Mouse (Mus musculus) skeletal muscle tissue, adult 2 months (tissue): Measurements from ENCODE around the gene Oxnad1.
"Not testable (repeated sequence)": the region's sequence is repeated elsewhere in the genome, so short reads cannot be mapped to it uniquely, and the experiment has no call there.

ENCODE experiments used
- DNase-seq: peaks from one replicate; pipeline ENCODE4 v3.0.0-alpha.2; 2012; ENCODE audit warnings: low read depth, low spot score

Gene Oxnad1

DNA sequence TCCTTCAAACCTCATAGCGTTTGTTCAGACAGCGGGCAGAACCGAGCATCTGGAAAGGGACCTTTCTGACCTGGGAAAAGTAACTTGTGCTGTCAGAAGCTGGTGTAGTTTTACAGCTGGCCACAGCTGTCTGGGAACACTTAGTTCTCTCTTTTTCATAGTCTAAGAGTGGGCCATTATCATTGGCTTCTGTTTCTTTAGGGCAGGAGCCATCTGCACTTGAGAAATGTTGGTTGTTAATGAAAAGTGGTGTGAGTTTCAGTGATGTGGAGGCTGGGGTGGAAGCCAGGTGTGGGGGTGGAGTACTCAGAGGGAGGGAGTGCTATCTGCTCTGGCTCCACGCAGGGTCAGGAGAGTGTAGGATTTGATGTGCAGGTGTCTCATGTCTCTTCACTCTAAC is 6.0 kb downstream of the Oxnad1 start:
- DNase-seq, result no peak

- no peak for DNase-seq
Observed at GRCm38 (mm10) chr14:32091704-32092103, 6.5 kb downstream of the Oxnad1 start.

DNA sequence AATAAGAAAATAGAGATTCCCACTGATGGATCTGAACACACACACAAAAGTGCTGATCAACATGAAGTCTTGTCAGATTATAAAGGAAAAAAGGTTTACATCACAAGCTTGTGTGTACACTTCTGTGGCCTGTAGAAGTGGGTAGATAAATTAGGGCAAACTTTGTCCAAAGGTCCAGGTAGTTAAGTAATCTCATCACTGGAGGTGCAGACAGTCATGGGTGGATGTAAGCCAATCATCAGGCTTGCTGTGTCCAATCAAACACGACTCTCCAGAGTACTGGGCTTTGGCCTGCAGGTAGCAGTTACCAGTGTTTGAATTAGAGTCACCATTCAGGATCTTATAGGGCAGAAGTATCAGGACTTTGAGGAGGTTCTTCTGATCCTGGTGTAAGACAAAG is 7.8 kb downstream of the Oxnad1 start:
- DNase-seq, result no peak

- DNase-seq, result no peak
Observed at GRCm38 (mm10) chr14:32093500-32094117, 8.4 kb downstream of the Oxnad1 start.

DNA sequence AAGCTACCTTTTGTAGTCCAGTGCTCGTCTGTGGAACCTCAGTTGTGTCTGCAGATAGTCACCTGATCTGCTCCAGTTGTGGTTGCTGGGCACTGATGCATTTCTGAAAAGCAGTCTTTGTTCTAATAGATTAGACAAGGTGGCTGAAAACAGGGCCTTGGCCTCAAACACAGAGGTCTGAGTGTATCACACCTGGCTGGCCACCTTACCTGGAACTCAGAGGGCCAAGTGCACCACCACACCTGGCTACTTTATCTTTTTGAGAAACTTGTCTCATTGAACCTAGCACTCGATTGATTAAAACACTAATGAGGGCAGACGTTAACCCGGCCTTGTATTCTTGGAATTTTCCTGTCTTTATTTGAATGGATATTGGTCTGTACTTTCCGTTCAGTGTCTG is 10.5 kb downstream of the Oxnad1 start:
- no peak for DNase-seq

GRCm38 (mm10) chr14:32096740-32097139 is 11.6 kb downstream of the Oxnad1 start:
- no peak for DNase-seq

DNA sequence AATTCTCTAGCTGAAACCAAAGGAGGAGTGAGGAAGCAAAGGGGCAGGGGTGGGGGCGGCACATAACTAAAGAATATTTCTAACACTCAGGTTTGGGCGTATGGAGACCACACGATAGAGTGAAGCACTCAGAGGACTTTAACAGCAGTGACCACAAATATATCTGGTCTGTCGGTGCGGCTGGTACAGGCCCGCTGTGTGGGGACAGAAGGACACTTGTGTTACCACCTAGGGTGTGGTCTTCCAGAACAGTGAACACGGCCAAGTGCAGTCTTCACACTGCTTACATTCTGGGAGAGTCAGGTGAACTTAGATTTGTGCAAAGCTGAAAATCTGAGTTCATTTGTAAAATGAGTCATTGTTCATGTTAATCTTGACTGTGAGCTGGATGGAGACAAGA is 12.5 kb downstream of the Oxnad1 start:
- DNase-seq, result no peak

DNA sequence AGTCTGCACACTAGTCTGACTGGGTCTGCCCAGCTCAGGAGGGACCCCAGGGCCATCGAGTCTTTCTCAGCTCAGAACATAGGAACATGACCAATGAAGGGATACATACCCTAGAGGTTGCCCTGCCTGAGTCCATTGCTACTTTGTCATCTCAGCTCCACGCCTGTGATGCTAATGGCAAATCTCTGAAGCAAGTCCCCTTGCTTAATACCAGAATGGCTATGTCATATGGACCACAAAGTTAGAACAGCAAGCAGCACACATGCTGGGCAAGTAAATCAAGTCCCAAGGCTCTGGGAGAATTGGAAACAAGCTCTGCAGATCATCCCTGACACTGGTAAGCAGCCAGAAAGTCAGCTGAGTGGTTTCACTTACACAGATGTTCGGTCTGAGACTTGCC is 13.8 kb downstream of the Oxnad1 start:
- DNase-seq, result peak; percentile 19

DNA sequence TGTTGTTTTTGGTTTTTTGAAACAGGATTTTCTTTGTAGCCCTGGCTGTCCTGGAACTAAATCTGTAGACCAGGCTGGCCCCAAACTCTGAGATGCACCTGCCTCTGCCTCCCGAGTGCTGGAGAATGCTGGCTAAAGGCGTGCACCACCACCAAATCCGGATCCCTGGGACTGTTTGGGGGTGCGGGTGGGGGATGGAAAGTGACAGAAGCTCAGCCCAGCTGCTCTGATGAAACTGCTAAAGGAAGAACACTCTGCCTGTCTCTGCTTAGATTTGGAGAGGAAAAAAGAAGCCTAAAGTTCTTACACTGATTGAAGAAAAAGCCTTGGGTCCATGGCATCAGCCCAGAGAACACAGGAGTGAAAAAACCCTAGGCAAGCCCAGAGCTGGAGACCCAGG is 18.4 kb downstream of the Oxnad1 start:
- DNase-seq, result no peak

GRCm38 (mm10) chr14:32105663-32106062 is 20.5 kb downstream of the Oxnad1 start:
- DNase-seq, result no peak

- DNase-seq, result no peak
Observed at GRCm38 (mm10) chr14:32106911-32107310, 21.7 kb downstream of the Oxnad1 start.

DNA sequence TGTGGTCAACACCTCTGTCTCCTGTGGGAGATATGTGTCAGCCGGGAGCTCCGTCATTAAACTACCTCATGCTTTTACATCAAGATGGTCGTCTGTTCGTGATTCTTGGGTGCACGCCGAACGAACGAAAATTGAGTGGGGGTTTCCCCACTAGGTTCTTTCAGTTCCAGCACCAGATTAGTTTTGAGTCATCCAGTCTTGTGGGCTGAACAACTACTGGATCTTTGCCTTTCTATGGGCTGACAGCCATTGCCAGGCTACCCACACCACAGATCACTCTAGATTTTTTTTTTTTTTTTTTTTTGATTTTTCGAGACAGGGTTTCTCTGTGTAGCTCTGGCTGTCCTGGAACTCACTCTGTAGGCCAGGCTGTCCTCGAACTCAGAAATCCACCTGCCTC is 26.9 kb downstream of the Oxnad1 start:
- DNase-seq, result not testable (repeated sequence)

GRCm38 (mm10) chr14:32120940-32121919 is 36.1 kb downstream of the Oxnad1 start:
- DNase-seq, result no peak

- DNase-seq, result no peak
Observed at GRCm38 (mm10) chr14:32121920-32122315, 36.7 kb downstream of the Oxnad1 start.

- no peak for DNase-seq
Observed at GRCm38 (mm10) chr14:32124261-32124660, 39.1 kb downstream of the Oxnad1 start.

GRCm38 (mm10) chr14:32125256-32125655 is 40.1 kb downstream of the Oxnad1 start:
- DNase-seq, result not testable (repeated sequence)

GRCm38 (mm10) chr14:32128409-32128808 is 43.2 kb downstream of the Oxnad1 start:
- DNase-seq, result no peak

- DNase-seq, result no peak
Observed at GRCm38 (mm10) chr14:32131836-32132235, 46.7 kb downstream of the Oxnad1 start.

GRCm38 (mm10) chr14:32134293-32134692 is 49.1 kb downstream of the Oxnad1 start:
- no peak for DNase-seq

- DNase-seq, result not testable (repeated sequence)
Observed at GRCm38 (mm10) chr14:32136467-32136866, 51.3 kb downstream of the Oxnad1 start.

GRCm38 (mm10) chr14:32140359-32140965 is 55.3 kb downstream of the Oxnad1 start:
- DNase-seq, result no peak

GRCm38 (mm10) chr14:32141723-32142122 is 56.5 kb downstream of the Oxnad1 start, which contains the start of gene Msmb:
TSS of gene Msmb (plus strand) at chr14:32142023.
- DNase-seq, result no peak
